Mouse (Mus musculus): Measurements from ENCODE around the gene Thra. TPM values are rescaled to one million over a fixed set of nuclear protein-coding genes. Genes with fewer than 3 reads are reported as not detected.

Gene Thra
- polyA plus RNA-seq, 1 experiment from 2014 or later, result 36.3 TPM

- H3K4me3 ChIP-seq (ENCODE audit: low read length), result no peak overlapping the region
- no peak overlapping the region for H3K4me2 ChIP-seq (ENCODE audit: low read depth, low read length)
- no peaks in the 10 kb centered on the region for H3K9me3 ChIP-seq (ENCODE audit: control insufficient read depth, low read length)
- ATAC-seq (ENCODE audit: low read depth), result no peak
- 70% methylated on average over 11 of the region's 11 CpGs for WGBS
- H3K27ac ChIP-seq (ENCODE audit: low read length), result peak overlapping the region; percentile 88
- peaks cover 6% of the 10 kb centered on the region; the same call in 1 of the 2 replicates for H3K36me3 ChIP-seq (ENCODE audit: control insufficient read depth, insufficient read depth, low read length)
- H3K27me3 ChIP-seq (ENCODE audit: control insufficient read depth, insufficient read depth, low read depth, low read length), result no peaks in the 10 kb centered on the region
- peaks cover 67% of the 10 kb centered on the region for H3K4me1 ChIP-seq (replicated peaks; ENCODE audit: control insufficient read depth, insufficient read depth, low read length)
- H3K9ac ChIP-seq (ENCODE audit: low read length), result 0 out of 2 replicates have a peak overlapping the region, but pooled peaks have one; percentile 1
These were observed 31.5 kb downstream of the Thra start for GRCm38 (mm10) chr11:98771844-98772525.

GRCm38 (mm10) chr11:98772667-98773171 is 32.3 kb downstream of the Thra start:
- Histone ChIP-seq H3K4me2 (ENCODE audit: low read depth, low read length) (peak overlapping the region; percentile 59; the same call in 1 of the 2 replicates), H3K4me1 (replicated peaks; ENCODE audit: control insufficient read depth, insufficient read depth, low read length) (peaks cover 67% of the 10 kb centered on the region), H3K27ac (ENCODE audit: low read length) (peak overlapping the region; percentile 88), H3K27me3 (ENCODE audit: control insufficient read depth, insufficient read depth, low read depth, low read length) (no peaks in the 10 kb centered on the region), H3K9me3 (ENCODE audit: control insufficient read depth, low read length) (no peaks in the 10 kb centered on the region), H3K4me3 (ENCODE audit: low read length) (no peak overlapping the region), H3K36me3 (ENCODE audit: control insufficient read depth, insufficient read depth, low read length) (peaks cover 6% of the 10 kb centered on the region; the same call in 1 of the 2 replicates), H3K9ac (ENCODE audit: low read length) (0 out of 2 replicates have a peak overlapping the region, but pooled peaks have one; percentile 1)
- ATAC-seq (ENCODE audit: low read depth), result peak; percentile 44
- 26% methylated on average over 8 of the region's 8 CpGs for WGBS

GRCm38 (mm10) chr11:98773635-98774295 is 33.3 kb downstream of the Thra start:
- Histone ChIP-seq H3K36me3 (ENCODE audit: control insufficient read depth, insufficient read depth, low read length) (peaks cover 6% of the 10 kb centered on the region; the same call in 1 of the 2 replicates), H3K4me3 (ENCODE audit: low read length) (peak overlapping the region; percentile 47), H3K9me3 (ENCODE audit: control insufficient read depth, low read length) (no peaks in the 10 kb centered on the region), H3K4me2 (ENCODE audit: low read depth, low read length) (peak overlapping the region; percentile 59), H3K4me1 (replicated peaks; ENCODE audit: control insufficient read depth, insufficient read depth, low read length) (peaks cover 60% of the 10 kb centered on the region), H3K9ac (ENCODE audit: low read length) (peak overlapping the region; percentile 41; the same call in 1 of the 2 replicates), H3K27me3 (ENCODE audit: control insufficient read depth, insufficient read depth, low read depth, low read length) (no peaks in the 10 kb centered on the region), H3K27ac (ENCODE audit: low read length) (peak overlapping the region; percentile 78)
- ATAC-seq (ENCODE audit: low read depth), result peak; percentile 81
- under 1% methylated on average over 36 of the region's 37 CpGs for WGBS

GRCm38 (mm10) chr11:98774582-98775347 is 34.3 kb downstream of the Thra start, which contains the start of gene Nr1d1:
Nr1d1 (minus strand) TSS chr11:98775333.
- under 1% methylated on average over 22 of the region's 22 CpGs for WGBS
- H3K4me2 ChIP-seq (ENCODE audit: low read depth, low read length), result peak within 1 kb of the TSS; percentile 59
- peak within 1 kb of the TSS; percentile 51 for H3K9ac ChIP-seq (ENCODE audit: low read length)
- H3K27me3 ChIP-seq (ENCODE audit: control insufficient read depth, insufficient read depth, low read depth, low read length), result no peaks in the 10 kb centered on the region
- peaks cover 3% of the 10 kb centered on the region; the same call in 1 of the 2 replicates for H3K36me3 ChIP-seq (ENCODE audit: control insufficient read depth, insufficient read depth, low read length)
- peaks cover 57% of the 10 kb centered on the region for H3K4me1 ChIP-seq (replicated peaks; ENCODE audit: control insufficient read depth, insufficient read depth, low read length)
- H3K9me3 ChIP-seq (ENCODE audit: control insufficient read depth, low read length), result no peaks in the 10 kb centered on the region
- peak within 1 kb of the TSS; percentile 47 for H3K4me3 ChIP-seq (ENCODE audit: low read length)
- peak within 1 kb of the TSS; percentile 97 for H3K27ac ChIP-seq (ENCODE audit: low read length)
- ATAC-seq (ENCODE audit: low read depth), result no peak

GRCm38 (mm10) chr11:98775348-98776051 is 35.1 kb downstream of the Thra start:
- WGBS, result under 1% methylated on average over 15 of the region's 15 CpGs
- Histone ChIP-seq H3K9me3 (ENCODE audit: control insufficient read depth, low read length) (no peaks in the 10 kb centered on the region), H3K4me3 (ENCODE audit: low read length) (peak overlapping the region; percentile 47), H3K4me2 (ENCODE audit: low read depth, low read length) (peak overlapping the region; percentile 59), H3K9ac (ENCODE audit: low read length) (peak overlapping the region; percentile 51), H3K36me3 (ENCODE audit: control insufficient read depth, insufficient read depth, low read length) (no peaks in the 10 kb centered on the region), H3K27me3 (ENCODE audit: control insufficient read depth, insufficient read depth, low read depth, low read length) (no peaks in the 10 kb centered on the region), H3K4me1 (replicated peaks; ENCODE audit: control insufficient read depth, insufficient read depth, low read length) (peaks cover 57% of the 10 kb centered on the region), H3K27ac (ENCODE audit: low read length) (peak overlapping the region; percentile 97)
- peak; percentile 69 for ATAC-seq (ENCODE audit: low read depth)

GRCm38 (mm10) chr11:98776052-98776764 is 35.8 kb downstream of the Thra start:
- no peaks in the 10 kb centered on the region for H3K9me3 ChIP-seq (ENCODE audit: control insufficient read depth, low read length)
- peak overlapping the region; percentile 59 for H3K4me2 ChIP-seq (ENCODE audit: low read depth, low read length)
- peaks cover 57% of the 10 kb centered on the region for H3K4me1 ChIP-seq (replicated peaks; ENCODE audit: control insufficient read depth, insufficient read depth, low read length)
- ATAC-seq (ENCODE audit: low read depth), result no peak
- H3K36me3 ChIP-seq (ENCODE audit: control insufficient read depth, insufficient read depth, low read length), result no peaks in the 10 kb centered on the region
- H3K4me3 ChIP-seq (ENCODE audit: low read length), result peak overlapping the region; percentile 47
- H3K27me3 ChIP-seq (ENCODE audit: control insufficient read depth, insufficient read depth, low read depth, low read length), result no peaks in the 10 kb centered on the region
- H3K27ac ChIP-seq (ENCODE audit: low read length), result peak overlapping the region; percentile 97
- WGBS, result 26% methylated on average over 12 of the region's 12 CpGs
- peak overlapping the region; percentile 51 for H3K9ac ChIP-seq (ENCODE audit: low read length)

GRCm38 (mm10) chr11:98776843-98777590 is 36.6 kb downstream of the Thra start:
- Histone ChIP-seq H3K4me3 (ENCODE audit: low read length) (no peak overlapping the region), H3K4me1 (replicated peaks; ENCODE audit: control insufficient read depth, insufficient read depth, low read length) (peaks cover 58% of the 10 kb centered on the region)

More at GRCm38 (mm10) chr11:98776843-98777590, 36.6 kb downstream of the Thra start:
- WGBS, result 4% methylated on average over 9 of the region's 9 CpGs
- Histone ChIP-seq H3K36me3 (ENCODE audit: control insufficient read depth, insufficient read depth, low read length) (no peaks in the 10 kb centered on the region), H3K4me2 (ENCODE audit: low read depth, low read length) (peak overlapping the region; percentile 59), H3K27me3 (ENCODE audit: control insufficient read depth, insufficient read depth, low read depth, low read length) (no peaks in the 10 kb centered on the region), H3K27ac (ENCODE audit: low read length) (peak overlapping the region; percentile 97), H3K9ac (ENCODE audit: low read length) (peak overlapping the region; percentile 51), H3K9me3 (ENCODE audit: control insufficient read depth, low read length) (no peaks in the 10 kb centered on the region)
- ATAC-seq (ENCODE audit: low read depth), result peak; percentile 15
